Mouse (Mus musculus) c-Kit-positive CD71-negative TER-119-negative erythroid progenitor cells, embryonic 14.5 days (primary cell): ENCODE results near the gene Tmco5.
"Not testable (repeated sequence)": the region's sequence is repeated elsewhere in the genome, so short reads cannot be mapped to it uniquely, and the experiment has no call there.

ENCODE experiments used
- DNase-seq: peaks from one replicate; pipeline ENCODE4 v3.0.0-alpha.2; 2013; ENCODE audit warnings: low read depth

The Tmco5 gene

DNA sequence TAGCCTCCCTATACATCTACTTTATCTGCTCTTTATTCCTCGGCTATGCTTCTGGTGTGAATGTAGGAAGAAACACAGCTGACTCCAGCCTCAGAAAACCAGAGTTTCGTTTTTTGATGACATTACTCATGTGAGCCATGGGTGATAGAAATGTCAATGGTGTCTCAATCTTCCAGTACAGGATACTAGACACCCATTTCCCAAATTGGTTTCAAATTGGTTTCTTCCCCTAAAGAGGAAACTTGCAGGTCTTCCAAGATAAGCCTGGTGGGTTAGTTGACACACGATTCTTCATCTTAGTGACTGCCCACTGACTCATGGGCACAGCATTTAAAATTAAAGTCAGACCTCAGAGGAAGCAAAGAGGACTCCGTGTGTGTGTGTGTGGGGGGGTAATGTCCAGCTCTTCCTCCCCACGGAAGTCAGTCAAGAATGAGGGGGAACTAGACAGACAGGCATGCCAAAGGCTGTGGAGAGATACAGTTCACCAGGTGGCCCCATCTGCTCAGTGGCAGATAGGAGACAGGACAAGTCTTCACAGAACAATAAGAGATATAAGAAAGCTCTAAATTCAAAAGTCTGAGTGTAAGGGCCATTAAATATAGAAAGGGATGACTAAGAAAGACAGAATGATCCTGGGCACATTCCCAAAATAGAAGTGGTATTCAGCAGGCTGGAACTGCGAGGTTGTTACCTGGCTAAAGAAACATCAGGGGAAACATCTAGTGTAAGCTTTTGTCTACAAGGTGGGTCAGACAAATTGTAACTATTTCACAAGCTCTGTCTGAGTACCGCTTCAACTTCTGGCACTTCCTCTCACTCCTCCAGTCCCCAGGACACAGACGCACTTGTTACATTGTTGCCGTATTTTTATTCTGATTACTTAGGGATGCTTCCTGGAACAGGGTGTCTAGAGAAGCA is 44.3 kb downstream of the Tmco5 start:
- no peak for DNase-seq

DNA sequence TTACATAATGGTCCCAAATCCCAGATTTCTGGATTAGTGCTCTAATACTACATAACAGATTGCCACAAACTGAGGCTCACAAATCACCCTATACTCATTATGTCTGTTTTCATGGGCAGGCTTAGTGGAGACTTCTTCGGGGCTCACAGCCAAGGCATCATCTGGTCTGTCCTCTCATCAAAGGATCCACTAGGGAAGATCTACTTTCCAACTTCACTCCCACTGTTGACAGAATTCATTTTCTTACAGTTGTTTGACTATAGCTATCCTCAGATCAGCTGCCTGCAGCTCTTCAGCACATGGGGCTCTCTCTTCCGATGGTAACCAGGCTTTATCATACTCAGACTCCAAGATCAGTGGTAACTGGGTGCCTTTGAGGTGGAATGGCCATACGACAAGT is 45.2 kb downstream of the Tmco5 start:
- no peak for DNase-seq

DNA sequence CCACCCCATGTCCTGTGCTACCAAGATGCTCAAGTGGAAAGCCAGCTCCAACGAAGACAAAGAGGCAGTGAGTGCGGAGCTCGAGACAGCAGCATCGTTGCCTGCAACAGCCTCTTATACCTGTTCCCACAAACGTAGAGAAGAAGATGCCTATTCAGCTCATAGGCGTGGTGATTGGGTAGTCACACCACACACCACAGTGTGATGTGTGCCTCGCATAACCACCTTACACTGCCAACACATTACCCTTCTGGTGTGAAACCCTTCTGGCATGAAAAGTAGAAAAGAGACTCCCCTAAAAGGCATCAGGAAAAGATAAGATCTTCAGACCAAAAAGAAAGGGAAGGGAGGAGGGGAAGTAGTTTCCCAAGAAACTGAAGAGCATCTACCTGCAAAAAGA is 45.8 kb downstream of the Tmco5 start:
- no peak for DNase-seq

DNA sequence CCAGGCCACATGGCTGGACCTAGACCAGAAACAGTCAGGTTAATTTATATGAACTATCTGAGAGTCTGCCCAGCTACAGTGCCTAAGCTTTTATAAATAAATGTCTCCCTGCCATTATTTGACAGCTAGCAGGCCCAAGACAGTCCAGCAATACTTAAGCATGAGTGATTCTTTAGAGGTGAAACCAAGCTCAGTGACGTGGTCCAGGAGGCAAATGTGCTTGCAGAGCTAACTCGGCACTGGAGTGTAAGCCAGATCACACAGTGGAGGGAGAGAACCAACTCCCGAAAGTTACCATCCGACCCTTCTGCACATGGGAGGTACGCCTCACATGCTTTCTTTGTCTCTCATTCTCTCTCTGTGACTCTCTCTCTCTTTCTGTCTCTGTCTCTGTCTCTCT is 46.7 kb downstream of the Tmco5 start:
- DNase-seq, result no peak

DNA sequence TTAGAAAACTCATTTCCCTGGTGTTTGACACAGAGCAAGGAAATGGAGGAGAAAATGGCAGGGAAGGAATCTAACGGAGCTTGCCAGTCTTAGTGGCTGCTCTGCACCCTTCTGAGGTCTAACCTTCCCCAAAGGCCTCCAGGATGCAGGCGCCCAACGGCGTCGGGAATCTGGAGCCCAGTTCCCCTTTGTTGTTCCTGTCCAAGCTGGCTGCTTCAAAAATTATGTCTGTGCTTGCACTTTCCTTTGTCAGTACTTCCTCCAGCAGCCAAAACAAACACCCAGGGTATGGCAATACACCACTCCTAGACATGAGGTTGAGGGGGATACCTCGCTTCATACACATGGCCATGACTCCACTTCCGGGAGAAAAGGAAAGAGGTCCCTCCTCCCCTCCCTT is 53.7 kb downstream of the Tmco5 start:
- no peak for DNase-seq

DNA sequence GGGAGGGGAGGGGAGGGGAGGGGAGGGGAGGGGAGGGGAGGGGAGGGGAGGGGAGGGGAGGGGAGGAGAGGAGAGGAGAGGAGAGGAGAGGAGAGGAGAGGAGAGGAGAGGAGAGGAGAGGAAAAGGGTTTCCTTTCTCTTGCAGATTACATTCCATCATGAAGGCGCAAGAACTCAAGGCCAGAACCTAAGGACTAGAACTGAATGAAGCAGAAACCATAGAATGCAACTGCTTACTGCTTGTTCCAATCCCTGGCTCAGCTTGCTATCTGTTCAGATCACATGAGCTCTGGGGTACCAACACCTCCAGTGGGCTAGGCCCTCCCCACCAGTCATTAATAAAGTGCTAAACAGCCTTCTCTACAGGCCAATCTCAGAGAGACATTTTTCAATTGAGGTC is 55.7 kb downstream of the Tmco5 start:
- DNase-seq, result not testable (repeated sequence)

DNA sequence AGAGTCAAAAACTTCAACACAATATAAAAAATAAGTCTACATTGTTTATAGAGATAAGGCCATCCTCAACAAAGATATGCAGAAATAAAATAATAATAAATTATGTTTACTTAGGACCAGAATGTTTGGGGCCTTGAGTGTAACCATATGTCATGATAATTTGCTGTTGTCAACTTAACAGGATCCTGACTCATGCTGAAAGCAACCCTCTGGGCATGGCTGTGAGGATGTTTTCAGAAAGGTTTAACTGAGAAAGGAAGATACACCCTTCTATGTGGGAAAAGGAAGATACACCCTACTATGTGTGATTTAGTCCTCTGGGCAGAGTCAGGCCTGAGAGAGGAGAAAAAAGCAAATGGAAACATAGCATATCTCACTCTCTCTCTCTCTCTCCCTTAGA is 56.3 kb downstream of the Tmco5 start:
- no peak for DNase-seq

DNA sequence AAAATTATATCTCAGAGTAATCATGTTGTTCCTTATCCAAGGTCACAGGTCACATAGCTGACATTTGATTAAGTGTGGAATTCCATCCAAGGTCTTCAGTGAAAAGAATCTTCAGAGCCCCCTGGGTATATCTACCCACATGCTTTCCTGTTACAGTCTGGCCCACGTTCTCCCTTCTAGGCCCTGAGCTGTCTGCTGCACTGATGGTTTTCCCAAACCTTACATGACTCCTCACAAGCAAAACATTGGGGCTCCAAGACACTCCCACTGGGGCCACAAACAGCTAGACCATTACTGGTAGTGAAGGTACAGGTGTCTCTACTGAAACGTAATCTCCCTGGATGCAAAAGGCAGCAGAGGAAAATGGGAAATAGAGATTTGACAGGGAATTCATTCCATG is 57.9 kb downstream of the Tmco5 start:
- DNase-seq, result no peak

DNA sequence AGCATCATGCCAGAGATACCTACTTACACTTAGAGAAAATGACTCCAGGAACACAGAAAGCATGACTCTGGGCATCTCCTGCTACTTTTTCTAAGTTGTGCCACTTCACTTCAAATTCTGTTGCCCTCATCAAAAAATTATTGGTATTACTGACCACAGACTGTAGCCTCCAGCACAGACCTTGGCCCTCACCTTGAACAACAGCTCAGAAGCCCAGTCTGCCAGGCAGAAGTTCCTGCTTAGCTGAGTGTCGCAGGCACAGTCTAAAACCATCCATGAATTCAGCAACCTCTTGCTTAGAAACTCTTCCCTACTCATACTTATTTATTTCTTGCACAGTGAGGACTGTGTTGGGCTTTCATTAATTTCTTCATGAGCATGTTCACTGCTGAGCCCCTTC is 58.7 kb downstream of the Tmco5 start:
- DNase-seq, result no peak

DNA sequence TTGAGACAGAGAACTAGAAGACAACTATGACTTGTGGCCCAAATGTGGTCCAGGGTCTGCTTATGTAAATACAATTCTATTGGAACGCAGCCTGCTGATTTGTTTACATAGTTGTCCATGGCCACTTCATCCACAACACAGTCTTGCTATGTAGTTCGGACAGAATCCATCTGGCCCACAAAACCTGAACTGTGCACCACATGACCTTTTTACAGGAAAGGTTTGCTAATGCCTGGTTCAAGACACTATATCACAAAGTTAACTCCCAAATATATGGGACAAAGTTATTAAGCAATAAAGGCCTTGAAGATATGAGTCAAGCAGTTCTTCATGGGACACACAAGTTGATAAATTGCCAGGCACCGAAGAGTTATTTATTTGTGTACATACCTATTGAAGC is 63.3 kb downstream of the Tmco5 start:
- DNase-seq, result no peak
